Mouse (Mus musculus): ENCODE measurements at regions not wholly inside any gene's neighbourhood (a gene's known extent, or its start where the extent isn't known, plus 50 kb on each side); places are given as distances from the start of the nearest gene placed in this dataset.

- H3K27ac ChIP-seq: no peak overlapping the region
- H3K4me3 ChIP-seq: no peak overlapping the region
- no peak for TF ChIP-seq CTCF (conservative IDR thresholded peaks at IDR 0.05)
- DNase-seq (ENCODE audit: low spot score in 2 of 2): no peak
Observed at GRCm38 (mm10) chr14:76935453-76935852, 101.1 kb upstream of the Ccdc122 start.

- TF ChIP-seq CTCF (conservative IDR thresholded peaks at IDR 0.05): no peak
- no peak for DNase-seq (ENCODE audit: low spot score in 2 of 2)
- H3K4me3 ChIP-seq: no peak overlapping the region
- no peak overlapping the region for H3K27ac ChIP-seq
Observed at GRCm38 (mm10) chr14:76932890-76933289, 103.7 kb upstream of the Ccdc122 start.

- no peak for DNase-seq (ENCODE audit: low spot score in 2 of 2)
- no peak overlapping the region for H3K27ac ChIP-seq
- H3K4me3 ChIP-seq: no peak overlapping the region
- TF ChIP-seq CTCF (conservative IDR thresholded peaks at IDR 0.05): no peak
Observed at GRCm38 (mm10) chr14:76931398-76931797, 105.2 kb upstream of the Ccdc122 start.

GRCm38 (mm10) chr14:76929562-76929961 lies 107.0 kb upstream of the Ccdc122 start:
- TF ChIP-seq CTCF (conservative IDR thresholded peaks at IDR 0.05): no peak
- DNase-seq (ENCODE audit: low spot score in 2 of 2): no peak
- Histone ChIP-seq H3K4me3 (no peak overlapping the region), H3K27ac (no peak overlapping the region)

GRCm38 (mm10) chr14:76928706-76929105 lies 107.9 kb upstream of the Ccdc122 start:
- no peak for TF ChIP-seq CTCF (conservative IDR thresholded peaks at IDR 0.05)
- no peak overlapping the region for H3K27ac ChIP-seq

GRCm38 (mm10) chr14:76927245-76927806 lies 109.2 kb upstream of the Ccdc122 start:
- Histone ChIP-seq H3K27ac (no peak overlapping the region), H3K4me3 (no peak overlapping the region)
- no peak for DNase-seq (ENCODE audit: low spot score in 2 of 2)
- TF ChIP-seq CTCF (conservative IDR thresholded peaks at IDR 0.05): no peak

More at GRCm38 (mm10) chr14:76928706-76929105, 107.9 kb upstream of the Ccdc122 start:
- H3K4me3 ChIP-seq: no peak overlapping the region
- no peak for DNase-seq (ENCODE audit: low spot score in 2 of 2)

GRCm38 (mm10) chr14:76926416-76926815 lies 110.2 kb upstream of the Ccdc122 start:
- no peak for TF ChIP-seq CTCF (conservative IDR thresholded peaks at IDR 0.05)
- no peak for DNase-seq (ENCODE audit: low spot score in 2 of 2)
- no peak overlapping the region for H3K27ac ChIP-seq
- H3K4me3 ChIP-seq: no peak overlapping the region

GRCm38 (mm10) chr14:76922399-76922939 lies 114.1 kb upstream of the Ccdc122 start:
- no peak for TF ChIP-seq CTCF (conservative IDR thresholded peaks at IDR 0.05)
- Histone ChIP-seq H3K27ac (no peak overlapping the region), H3K4me3 (no peak overlapping the region)
- DNase-seq (ENCODE audit: low spot score in 2 of 2): no peak

GRCm38 (mm10) chr14:76918091-76918490 lies 118.5 kb upstream of the Ccdc122 start:
- Histone ChIP-seq H3K4me3 (no peak overlapping the region), H3K27ac (no peak overlapping the region)
- no peak for DNase-seq (ENCODE audit: low spot score in 2 of 2)
- TF ChIP-seq CTCF (conservative IDR thresholded peaks at IDR 0.05): no peak

- no peak overlapping the region for H3K4me3 ChIP-seq
- H3K27ac ChIP-seq: peak overlapping the region; percentile 76
- TF ChIP-seq CTCF (conservative IDR thresholded peaks at IDR 0.05): no peak
- peak in 1 of 2 experiments; percentile 17 for DNase-seq (ENCODE audit: low spot score in 2 of 2)
Observed at GRCm38 (mm10) chr14:76917139-76917929, 119.2 kb upstream of the Ccdc122 start.

- TF ChIP-seq CTCF (conservative IDR thresholded peaks at IDR 0.05): no peak
- Histone ChIP-seq H3K27ac (no peak overlapping the region), H3K4me3 (no peak overlapping the region)
- DNase-seq (ENCODE audit: low spot score in 2 of 2): no peak
Observed at GRCm38 (mm10) chr14:76913850-76914249, 122.7 kb upstream of the Ccdc122 start.

- Histone ChIP-seq H3K27ac (no peak overlapping the region), H3K4me3 (no peak overlapping the region)
- no peak for DNase-seq (ENCODE audit: low spot score in 2 of 2)
- no peak for TF ChIP-seq CTCF (conservative IDR thresholded peaks at IDR 0.05)
Observed at GRCm38 (mm10) chr14:76912301-76913001, 124.1 kb upstream of the Ccdc122 start.

GRCm38 (mm10) chr14:76911271-76911670 lies 125.3 kb upstream of the Ccdc122 start:
- no peak overlapping the region for H3K27ac ChIP-seq
- H3K4me3 ChIP-seq: no peak overlapping the region
- no peak for DNase-seq (ENCODE audit: low spot score in 2 of 2)
- TF ChIP-seq CTCF (conservative IDR thresholded peaks at IDR 0.05): no peak

Data from layer of hippocampus, adult 2 months (tissue).